In genomic region chr3:88138336-88139242, GRCm38 (mm10) we compare ENCODE assay signal across 8 mouse cellular contexts. TPM values are rescaled to one million over a fixed set of nuclear protein-coding genes. Genes with fewer than 3 reads are reported as not detected.
DNase-seq lines count a peak whose midpoint lies in the region; ATAC-seq lines count a peak whose summit lies in the region.

No protein-coding gene starts in this region.

- H3K4me2 ChIP-seq in embryonic facial prominence, embryonic 15.5 days (replicated peaks), result peak overlapping the region; percentile 95
- peak overlapping the region; percentile 96 for H3K4me2 ChIP-seq in kidney, embryonic 14.5 days (replicated peaks; ENCODE audit: low read depth, low read length)
- peak overlapping the region; percentile 92 for H3K4me2 ChIP-seq in limb, embryonic 15.5 days

- no peaks in the 10 kb centered on the region for H3K36me3 ChIP-seq in embryonic facial prominence, embryonic 15.5 days
- no peaks in the 10 kb centered on the region for H3K36me3 ChIP-seq in kidney, embryonic 14.5 days (ENCODE audit: control insufficient read depth, insufficient read depth, low read length)
- H3K36me3 ChIP-seq in limb, embryonic 15.5 days, result no peaks in the 10 kb centered on the region

- WGBS in embryonic facial prominence, embryonic 15.5 days, result under 1% methylated on average over 32 of the region's 32 CpGs
- under 1% methylated on average over 32 of the region's 32 CpGs for WGBS in kidney, embryonic 14.5 days
- WGBS in limb, embryonic 15.5 days, result under 1% methylated on average over 32 of the region's 32 CpGs

- no peaks in the 10 kb centered on the region for H3K9me3 ChIP-seq in embryonic facial prominence, embryonic 15.5 days (replicated peaks)
- no peaks in the 10 kb centered on the region for H3K9me3 ChIP-seq in kidney, embryonic 14.5 days (ENCODE audit: control insufficient read depth, low read length)
- no peaks in the 10 kb centered on the region for H3K9me3 ChIP-seq in limb, embryonic 15.5 days

- peak; percentile 97 for DNase-seq in 3T3-L1 (ENCODE audit: low read depth, low spot score)
- DNase-seq in adrenal gland, postnatal 4 days (ENCODE audit: low spot score in 2 of 2), result peak; percentile 73 to 87
- DNase-seq in heart, adult 9 months (ENCODE audit: low spot score in 2 of 2), result peak; percentile 97 to 98
- DNase-seq in monocyte, adult 2 months (ENCODE audit: low read depth in 1 of 2, low spot score in 2 of 2), result peak; percentile 87 to 90
- peak; percentile 95 to 96 for DNase-seq in spleen, postnatal 36 days (ENCODE audit: low spot score in 2 of 2)

- no peaks in the 10 kb centered on the region for H3K27me3 ChIP-seq in embryonic facial prominence, embryonic 15.5 days
- H3K27me3 ChIP-seq in kidney, embryonic 14.5 days (ENCODE audit: control insufficient read depth, insufficient read depth, low read length), result no peaks in the 10 kb centered on the region
- no peaks in the 10 kb centered on the region for H3K27me3 ChIP-seq in limb, embryonic 15.5 days

- peak overlapping the region; percentile 62 for H3K4me3 ChIP-seq in embryonic facial prominence, embryonic 15.5 days (replicated peaks)
- peak overlapping the region; percentile 63 for H3K4me3 ChIP-seq in kidney, embryonic 14.5 days (ENCODE audit: low read length)
- peak overlapping the region; percentile 58 for H3K4me3 ChIP-seq in limb, embryonic 15.5 days

- H3K9ac ChIP-seq in embryonic facial prominence, embryonic 15.5 days, result peak overlapping the region; percentile 54
- peak overlapping the region; percentile 64 for H3K9ac ChIP-seq in kidney, embryonic 14.5 days (ENCODE audit: low read depth, low read length)
- H3K9ac ChIP-seq in limb, embryonic 15.5 days, result peak overlapping the region; percentile 66

- H3K4me1 ChIP-seq in embryonic facial prominence, embryonic 15.5 days, result peaks cover 46% of the 10 kb centered on the region
- peaks cover 29% of the 10 kb centered on the region for H3K4me1 ChIP-seq in kidney, embryonic 14.5 days (ENCODE audit: control insufficient read depth, insufficient read depth, low read length)
- H3K4me1 ChIP-seq in limb, embryonic 15.5 days, result peaks cover 48% of the 10 kb centered on the region

- peak; percentile 64 for ATAC-seq in embryonic facial prominence, embryonic 15.5 days (ENCODE audit: insufficient number of reproducible peaks, low FRiP score, low TSS enrichment, low read depth)
- peak; percentile 67 for ATAC-seq in kidney, embryonic 14.5 days (ENCODE audit: low FRiP score, low TSS enrichment)
- peak; percentile 77 for ATAC-seq in limb, embryonic 15.5 days (ENCODE audit: insufficient number of reproducible peaks, low FRiP score, low TSS enrichment, low read depth)

- H3K27ac ChIP-seq in embryonic facial prominence, embryonic 15.5 days (replicated peaks), result peak overlapping the region; percentile 100
- H3K27ac ChIP-seq in kidney, embryonic 14.5 days (ENCODE audit: low read depth, low read length), result peak overlapping the region; percentile 90
- H3K27ac ChIP-seq in limb, embryonic 15.5 days, result peak overlapping the region; percentile 100

RNA-seq across cellular contexts. Expression of gene Mef2d, which starts 3.6 kb away (rescaled TPM):
- total RNA-seq in adrenal gland, postnatal 4 days (2021), result 10 to 100 TPM; 90.0 to 92.1 TPM
- 31.0 and 31.1 TPM in 2 replicates for polyA plus RNA-seq in embryonic facial prominence, embryonic 15.5 days (2015; fragmentation: Nextera tagmentation; extraction: Ambion mirVana)
- polyA plus RNA-seq in kidney, embryonic 14.5 days (2014; fragmentation: Nextera tagmentation; extraction: Ambion mirVana), result 12.6 and 21.8 TPM in 2 replicates
- 23.3 and 29.8 TPM in 2 replicates for polyA plus RNA-seq in limb, embryonic 15.5 days (2015; fragmentation: Nextera tagmentation; extraction: Ambion mirVana)

RNA-seq across cellular contexts. Expression of gene Iqgap3, which starts 56.8 kb away (rescaled TPM):
- 10 to 100 TPM; 17.2 to 18.8 TPM for total RNA-seq in adrenal gland, postnatal 4 days (2021)
- polyA plus RNA-seq in embryonic facial prominence, embryonic 15.5 days (2015; fragmentation: Nextera tagmentation; extraction: Ambion mirVana), result 15.9 and 16.8 TPM in 2 replicates
- 15.5 and 20.9 TPM in 2 replicates for polyA plus RNA-seq in kidney, embryonic 14.5 days (2014; fragmentation: Nextera tagmentation; extraction: Ambion mirVana)
- polyA plus RNA-seq in limb, embryonic 15.5 days (2015; fragmentation: Nextera tagmentation; extraction: Ambion mirVana), result 17.6 and 17.8 TPM in 2 replicates

Comparison
In these comparisons a context has a peak if more than half of its experiments do, and no peak if none do; other contexts are left out.
1. Peak in every context shown above with its lines: DNase-seq, ATAC-seq, H3K4me3 ChIP-seq and H3K27ac ChIP-seq.